Mouse (Mus musculus) liver, embryonic 18 days (tissue): ENCODE measurements around the gene Ecd. TPM values are rescaled to one million over a fixed set of nuclear protein-coding genes. Genes with fewer than 3 reads are reported as not detected.

Experiments
- polyA plus RNA-seq: library from polyadenylated mRNA; depleted of rRNA; stranded (reverse); fragments of >200 nt; gene quantifications from 2 replicates; pipeline ENCODE4 v1.2.3, GENCODE M21; 2012; rRNA removed

Gene Ecd
- 18.0 and 18.2 TPM in 2 replicates for polyA plus RNA-seq

GRCm38 (mm10) chr14:20347991-20348541, at the start of gene Ecd, which contains the start of gene Fam149b:
Ecd (minus strand) TSS chr14:20348121.
Fam149b (plus strand) TSS chr14:20348162.

GRCm38 (mm10) chr14:20393205-20393913, 45.4 kb upstream of the Ecd start, which contains the start of gene Mrps16:
Mrps16 (minus strand) TSS chr14:20393634.

GRCm38 (mm10) chr14:20388441-20389129, 40.7 kb upstream of the Ecd start, which contains the start of gene Dnajc9:
Dnajc9 (minus strand) TSS chr14:20388910.

GRCm38 (mm10) chr14:20294117-20294892, 53.6 kb downstream of the Ecd start, which contains the start of gene Nudt13:
Nudt13 (plus strand) TSS chr14:20294697.

Other genes with a start within 250 kb of the Ecd start
- gene Saysd1, start 209.6 kb downstream of the Ecd start, polyA plus RNA-seq: 5.4 and 5.6 TPM in 2 replicates
- 3.6 and 4.2 TPM in 2 replicates for gene Kcnk5, start 166.3 kb downstream of the Ecd start, polyA plus RNA-seq
- gene Kcnk16, start 78.9 kb downstream of the Ecd start, polyA plus RNA-seq: 6.5 and 8.4 TPM in 2 replicates
- gene Nudt13, start 53.4 kb downstream of the Ecd start, polyA plus RNA-seq: 10.0 and 11.2 TPM in 2 replicates
- gene Fam149b, start within 50 bp of the Ecd start, polyA plus RNA-seq: 8.3 and 9.2 TPM in 2 replicates
- gene Dnajc9, start 40.8 kb upstream of the Ecd start, polyA plus RNA-seq: 37.7 and 42.8 TPM in 2 replicates
- gene Mrps16, start 45.5 kb upstream of the Ecd start, polyA plus RNA-seq: 22.1 and 23.3 TPM in 2 replicates
- gene Cfap70, start 104.1 kb upstream of the Ecd start, polyA plus RNA-seq: 0.06 and 0.20 TPM in 2 replicates
- 33.8 and 35.0 TPM in 2 replicates for gene Anxa7, start 132.0 kb upstream of the Ecd start, polyA plus RNA-seq
- 0.97 and 1.1 TPM in 2 replicates for gene Mss51, start 148.8 kb upstream of the Ecd start, polyA plus RNA-seq
- gene Ppp3cb, start 198.5 kb upstream of the Ecd start, polyA plus RNA-seq: 18.8 and 21.0 TPM in 2 replicates